Mouse (Mus musculus): ENCODE results near the gene Gm6525. TPM values are rescaled to one million over a fixed set of nuclear protein-coding genes. Genes with fewer than 3 reads are reported as not detected.

Gene Gm6525
- total and polyA plus RNA-seq, 3 experiments = 0.17 to 0.71 (median 0.31) TPM

GRCm38 (mm10) chr3:84199516-84199915 is 25.6 kb downstream of the Gm6525 start:
- no peak for DNase-seq (ENCODE audit: extremely low read depth)
- dilution Hi-C loops (cut with MboI; ENCODE audit: extremely low pct_ligation_motif_present, extremely low pct_unique_long_range_greater_than_20kb, low sequenced_read_pairs) (no loop called here), in situ Hi-C loops (cut with MboI; ENCODE audit: low pct_ligation_motif_present, low pct_unique_long_range_greater_than_20kb, low sequenced_read_pairs) (no loop called here)
- peaks cover 0 to 10% of the 10 kb centered on the region in 2 experiments for H3K36me3 ChIP-seq (replicated peaks in 1 of 2; ENCODE audit: control insufficient read depth in 1 of 2, insufficient read depth in 1 of 2, low read length in 1 of 2)
- H3K4me3 ChIP-seq (replicated peaks in 1 of 3; ENCODE audit: low read depth in 2 of 3, low read length in 2 of 3, poor library complexity in 1 of 3) = no peak overlapping the region
- H3K4me2 ChIP-seq (ENCODE audit: insufficient read depth, low read depth, poor library complexity, severe bottlenecking) = no peak overlapping the region
- H3K27me3 ChIP-seq (replicated peaks) = no peaks in the 10 kb centered on the region
- no peaks in the 10 kb centered on the region for H3K79me2 ChIP-seq (replicated peaks; ENCODE audit: control insufficient read depth, extremely low read depth, insufficient read depth, poor library complexity, severe bottlenecking)
- H3K9ac ChIP-seq (ENCODE audit: insufficient read depth, low read depth) = no peak overlapping the region
- H3K4me1 ChIP-seq (ENCODE audit: control insufficient read depth in 1 of 2, insufficient read depth in 2 of 2) = no peaks in the 10 kb centered on the region
- H3K9me3 ChIP-seq (replicated peaks; ENCODE audit: low read length) = no peaks in the 10 kb centered on the region
- TF ChIP-seq CHD2 (IDR thresholded peaks at IDR 0.05; ENCODE audit: low read length) = no peak
- TF ChIP-seq NELFE (IDR thresholded peaks at IDR 0.05; ENCODE audit: low read depth, low read length) = no peak
- TF ChIP-seq ETS1 (conservative IDR thresholded peaks at IDR 0.05; ENCODE audit: low read depth, low read length) = no peak
- TF ChIP-seq USF1 (IDR thresholded peaks at IDR 0.05; ENCODE audit: low read depth, low read length) = no peak
- no peak for TF ChIP-seq MAX (IDR thresholded peaks at IDR 0.05; ENCODE audit: low read length)
- TF ChIP-seq CHD1 (IDR thresholded peaks at IDR 0.05; ENCODE audit: low read depth, low read length) = no peak
- TF ChIP-seq POLR2A (IDR thresholded peaks at IDR 0.05; ENCODE audit: low read depth, low read length) = no peak
- no peak for TF ChIP-seq SMC3 (IDR thresholded peaks at IDR 0.05; ENCODE audit: low read depth, low read length)
- TF ChIP-seq SIN3A (IDR thresholded peaks at IDR 0.05; ENCODE audit: low read length) = no peak
- no peak for TF ChIP-seq MEF2A (IDR thresholded peaks at IDR 0.05; ENCODE audit: borderline replicate concordance, low read depth, low read length)
- TF ChIP-seq USF2 (conservative IDR thresholded peaks at IDR 0.05; ENCODE audit: low read depth, low read length) = no peak
- no peak for TF ChIP-seq POLR2AphosphoS2 (IDR thresholded peaks at IDR 0.05; ENCODE audit: low read depth, low read length)
- no peak for TF ChIP-seq PAX5 (IDR thresholded peaks at IDR 0.05; ENCODE audit: low read length)
- no peak for TF ChIP-seq TBP (conservative IDR thresholded peaks at IDR 0.05; ENCODE audit: low read depth, low read length)
- no peak overlapping the region for H3K27ac ChIP-seq (ENCODE audit: insufficient read depth, low read depth)

GRCm38 (mm10) chr3:84200559-84201420 is 26.9 kb downstream of the Gm6525 start:
- Histone ChIP-seq H3K27ac (ENCODE audit: insufficient read depth, low read depth) (no peak overlapping the region), H3K27me3 (replicated peaks) (no peaks in the 10 kb centered on the region), H3K9ac (ENCODE audit: insufficient read depth, low read depth) (no peak overlapping the region), H3K9me3 (replicated peaks; ENCODE audit: low read length) (no peaks in the 10 kb centered on the region), H3K4me1 (ENCODE audit: control insufficient read depth in 1 of 2, insufficient read depth in 2 of 2) (no peaks in the 10 kb centered on the region), H3K36me3 (replicated peaks in 1 of 2; ENCODE audit: control insufficient read depth in 1 of 2, insufficient read depth in 1 of 2, low read length in 1 of 2) (peaks cover 0 to 19% of the 10 kb centered on the region in 2 experiments), H3K4me2 (ENCODE audit: insufficient read depth, low read depth, poor library complexity, severe bottlenecking) (no peak overlapping the region), H3K4me3 (replicated peaks in 1 of 3; ENCODE audit: low read depth in 2 of 3, low read length in 2 of 3, poor library complexity in 1 of 3) (no peak overlapping the region), H3K79me2 (replicated peaks; ENCODE audit: control insufficient read depth, extremely low read depth, insufficient read depth, poor library complexity, severe bottlenecking) (no peaks in the 10 kb centered on the region)
- no peak for DNase-seq (ENCODE audit: extremely low read depth)
- in situ Hi-C loops (cut with MboI; ENCODE audit: low pct_ligation_motif_present, low pct_unique_long_range_greater_than_20kb, low sequenced_read_pairs) (no loop called here), dilution Hi-C loops (cut with MboI; ENCODE audit: extremely low pct_ligation_motif_present, extremely low pct_unique_long_range_greater_than_20kb, low sequenced_read_pairs) (no loop called here)
- TF ChIP-seq JUND (conservative IDR thresholded peaks at IDR 0.05; ENCODE audit: low read depth, low read length) (no peak), MAX (IDR thresholded peaks at IDR 0.05; ENCODE audit: low read length) (no peak), GABPA (IDR thresholded peaks at IDR 0.05; ENCODE audit: insufficient replicate concordance, low read depth, low read length) (no peak), KAT2A (IDR thresholded peaks at IDR 0.05; ENCODE audit: insufficient replicate concordance, low read length) (no peak), ETS1 (conservative IDR thresholded peaks at IDR 0.05; ENCODE audit: low read depth, low read length) (no peak), ZMIZ1 (IDR thresholded peaks at IDR 0.05; ENCODE audit: low read depth, low read length) (no peak), ZKSCAN1 (IDR thresholded peaks at IDR 0.05; ENCODE audit: borderline replicate concordance, low read depth, low read length) (no peak), PAX5 (IDR thresholded peaks at IDR 0.05; ENCODE audit: low read length) (no peak), SIN3A (IDR thresholded peaks at IDR 0.05; ENCODE audit: low read length) (no peak), IRF4 (IDR thresholded peaks at IDR 0.05; ENCODE audit: low read depth, low read length) (no peak), CHD2 (IDR thresholded peaks at IDR 0.05; ENCODE audit: low read length) (no peak), EP300 (IDR thresholded peaks at IDR 0.05; ENCODE audit: low read length) (no peak)
